Mouse (Mus musculus) ES-Bruce4 (cell line): Measurements from ENCODE around the gene Dcaf12. TPM values are rescaled to one million over a fixed set of nuclear protein-coding genes. Genes with fewer than 3 reads are reported as not detected.

Source experiments
- H3K27ac ChIP-seq: 2 replicates; pipeline ENCODE4 v1.5.1; 2012; ENCODE audit warnings: low read length, inconsistent platforms; ENCODE audit not compliant: insufficient read depth
- H3K27me3 ChIP-seq: 2 replicates; pipeline ENCODE4 v1.6.1; 2012; ENCODE audit warnings: mild to moderate bottlenecking, low read length, inconsistent platforms; ENCODE audit not compliant: control insufficient read depth, poor library complexity, insufficient read depth, severe bottlenecking
- H3K36me3 ChIP-seq: 2 replicates; pipeline ENCODE4 v1.6.1; 2012; ENCODE audit warnings: inconsistent platforms, mild to moderate bottlenecking, low read length, moderate library complexity; ENCODE audit not compliant: control insufficient read depth, poor library complexity, insufficient read depth, severe bottlenecking
- H3K4me1 ChIP-seq: one replicate; pipeline ENCODE4 v1.8.1; 2011; ENCODE audit warnings: low read length; ENCODE audit not compliant: control insufficient read depth, insufficient read depth
- H3K4me3 ChIP-seq: 2 replicates; pipeline ENCODE4 v1.5.1; 2011; ENCODE audit warnings: low read depth, mild to moderate bottlenecking, low read length
- H3K9ac ChIP-seq: 2 replicates; pipeline ENCODE4 v1.6.1; 2012; ENCODE audit warnings: low read depth, mild to moderate bottlenecking, inconsistent platforms; ENCODE audit not compliant: poor library complexity, severe bottlenecking
- H3K9me3 ChIP-seq: replicated peaks from 2 replicates; pipeline ENCODE4 v1.6.1; 2012; ENCODE audit warnings: mild to moderate bottlenecking, low read length, inconsistent platforms; ENCODE audit not compliant: control insufficient read depth, poor library complexity, insufficient read depth, severe bottlenecking
- CTCF ChIP-seq: IDR thresholded peaks from one replicate; pipeline ENCODE4 v1.8.1; 2011; ENCODE audit warnings: low read depth, low read length
- EP300 ChIP-seq: IDR thresholded peaks from 2 replicates; pipeline ENCODE4 v1.6.1; 2011; ENCODE audit warnings: low read depth, low read length; ENCODE audit not compliant: insufficient read depth
- POLR2A ChIP-seq: IDR thresholded peaks from one replicate; pipeline ENCODE4 v1.8.1; 2011; ENCODE audit warnings: low read length; ENCODE audit not compliant: insufficient read depth
- polyA plus RNA-seq: library from polyadenylated mRNA; stranded (reverse); fragments of >200 nt; gene quantifications from 2 replicates; pipeline ENCODE4 v1.2.4, GENCODE M21; 2011; ENCODE audit warnings: low read depth; ENCODE audit not compliant: missing spikeins, insufficient read depth, insufficient read length

Gene Dcaf12
- polyA plus RNA-seq, 1 experiment: 51.1 TPM

- H3K4me3 ChIP-seq: no peak overlapping the region
- no peaks in the 10 kb centered on the region for H3K27me3 ChIP-seq
- H3K36me3 ChIP-seq: peaks cover 3% of the 10 kb centered on the region; the same call in 1 of the 2 replicates
- H3K9me3 ChIP-seq: no peaks in the 10 kb centered on the region
- peaks cover 2% of the 10 kb centered on the region for H3K4me1 ChIP-seq
- H3K27ac ChIP-seq: no peak overlapping the region
- no peak for TF ChIP-seq EP300
- TF ChIP-seq CTCF: peak; percentile 24
- no peak overlapping the region for H3K9ac ChIP-seq
These were observed 28.3 kb downstream of the Dcaf12 start for GRCm38 (mm10) chr4:41286420-41286819.

GRCm38 (mm10) chr4:41284087-41284486 is 30.6 kb downstream of the Dcaf12 start:
- H3K9me3 ChIP-seq: no peaks in the 10 kb centered on the region
- peak overlapping the region; percentile 30 for H3K27ac ChIP-seq
- H3K27me3 ChIP-seq: no peaks in the 10 kb centered on the region
- H3K36me3 ChIP-seq: no peaks in the 10 kb centered on the region
- H3K4me1 ChIP-seq: peaks cover 2% of the 10 kb centered on the region
- H3K9ac ChIP-seq: peak overlapping the region; percentile 32; the same call in 1 of the 2 replicates
- no peak for TF ChIP-seq CTCF
- no peak for TF ChIP-seq POLR2A
- TF ChIP-seq EP300: no peak
- no peak overlapping the region for H3K4me3 ChIP-seq

- H3K9ac ChIP-seq: peak overlapping the region; percentile 89
- peak overlapping the region; percentile 57 for H3K27ac ChIP-seq
- TF ChIP-seq POLR2A: no peak
- no peak for TF ChIP-seq EP300
- no peak for TF ChIP-seq CTCF
- peaks cover 3% of the 10 kb centered on the region for H3K36me3 ChIP-seq
- H3K27me3 ChIP-seq: no peaks in the 10 kb centered on the region
- no peaks in the 10 kb centered on the region for H3K9me3 ChIP-seq
- no peak overlapping the region; the same call in 1 of the 2 replicates for H3K4me3 ChIP-seq
- H3K4me1 ChIP-seq: peaks cover 2% of the 10 kb centered on the region
These were observed 38.8 kb downstream of the Dcaf12 start for GRCm38 (mm10) chr4:41275927-41276326.

- Histone ChIP-seq H3K9me3 (no peaks in the 10 kb centered on the region), H3K27me3 (no peaks in the 10 kb centered on the region), H3K27ac (peak within 1 kb of the TSS; percentile 92), H3K36me3 (peaks cover 9% of the 10 kb centered on the region), H3K9ac (peak within 1 kb of the TSS; percentile 89), H3K4me1 (peaks cover 2% of the 10 kb centered on the region), H3K4me3 (peak within 1 kb of the TSS; percentile 81)
- TF ChIP-seq EP300: no peak; the same call in 1 of the 2 replicates
- TF ChIP-seq POLR2A: peak; percentile 25
- no peak for TF ChIP-seq CTCF
These were observed 39.5 kb downstream of the Dcaf12 start, which contains the start of gene Ubap2 for GRCm38 (mm10) chr4:41274980-41275850. TSS of gene Ubap2 (minus strand) at chr4:41275144.

- no peaks in the 10 kb centered on the region for H3K27me3 ChIP-seq
- peak overlapping the region; percentile 81 for H3K4me3 ChIP-seq
- peaks cover 16% of the 10 kb centered on the region for H3K36me3 ChIP-seq
- H3K27ac ChIP-seq: peak overlapping the region; percentile 92
- no peaks in the 10 kb centered on the region for H3K9me3 ChIP-seq
- TF ChIP-seq POLR2A: no peak
- TF ChIP-seq EP300: 0 out of 2 replicates have a peak, but pooled peaks have one; percentile 9
- H3K9ac ChIP-seq: peak overlapping the region; percentile 89
- peaks cover 2% of the 10 kb centered on the region for H3K4me1 ChIP-seq
These were observed 40.2 kb downstream of the Dcaf12 start for GRCm38 (mm10) chr4:41274377-41274979.

GRCm38 (mm10) chr4:41268133-41268532 is 46.6 kb downstream of the Dcaf12 start:
- TF ChIP-seq CTCF (no peak), POLR2A (no peak), EP300 (no peak)
- no peak overlapping the region for H3K27ac ChIP-seq
- no peaks in the 10 kb centered on the region for H3K9me3 ChIP-seq
- H3K4me3 ChIP-seq: no peak overlapping the region
- H3K36me3 ChIP-seq: peaks cover 32% of the 10 kb centered on the region
- H3K9ac ChIP-seq: no peak overlapping the region
- H3K27me3 ChIP-seq: no peaks in the 10 kb centered on the region
- H3K4me1 ChIP-seq: no peaks in the 10 kb centered on the region
